Mouse (Mus musculus) forebrain, postnatal 0 days (tissue): Measurements from ENCODE around the gene Rassf3. TPM values are rescaled to one million over a fixed set of nuclear protein-coding genes. Genes with fewer than 3 reads are reported as not detected.
A peak's percentile ranks its signal among the peaks of the same experiment; 100 is the strongest.

Experiments used
- ATAC-seq: fragments of 200-750 bp; cut with Nextera tagmentation; 2 replicates; pipeline ENCODE4 v1.8.0; 2017; ENCODE audit warnings: mild to moderate bottlenecking, moderate library complexity
- DNase-seq: peaks from one replicate; pipeline ENCODE4 v3.0.0-alpha.2; 2015
- H3K27ac ChIP-seq: fragments of 300-500 bp; sonication (generic); 2 replicates; pipeline ENCODE4 v1.5.1; 2014; ENCODE audit warnings: low read depth, mild to moderate bottlenecking, antibody characterized with exemption, low read length, moderate library complexity, mixed read lengths
- H3K27me3 ChIP-seq: fragments of 300-500 bp; sonication (generic); 2 replicates; pipeline ENCODE4 v1.6.1; 2014; ENCODE audit warnings: mild to moderate bottlenecking, low read length, mixed read lengths; ENCODE audit not compliant: insufficient read depth
- H3K36me3 ChIP-seq: fragments of 300-500 bp; sonication (generic); 2 replicates; pipeline ENCODE4 v1.6.1; 2014; ENCODE audit warnings: mild to moderate bottlenecking, moderate library complexity; ENCODE audit not compliant: insufficient read depth
- H3K4me1 ChIP-seq: fragments of 300-500 bp; sonication (generic); 2 replicates; pipeline ENCODE4 v1.6.1; 2014; ENCODE audit warnings: antibody characterized with exemption; ENCODE audit not compliant: insufficient read depth
- H3K4me2 ChIP-seq: fragments of 300-500 bp; sonication (generic); 2 replicates; pipeline ENCODE4 v1.6.1; 2014; ENCODE audit warnings: low read depth, mild to moderate bottlenecking, moderate library complexity
- H3K4me3 ChIP-seq: fragments of 300-500 bp; sonication (generic); 2 replicates; pipeline ENCODE4 v1.5.1; 2014; ENCODE audit warnings: low read depth, low read length, mixed read lengths
- H3K9ac ChIP-seq: fragments of 300-500 bp; sonication (generic); 2 replicates; pipeline ENCODE4 v1.6.1; 2014; ENCODE audit warnings: mild to moderate bottlenecking
- H3K9me3 ChIP-seq: fragments of 300-500 bp; sonication (generic); 2 replicates; pipeline ENCODE4 v1.6.1; 2016; ENCODE audit warnings: low read length
- CTCF ChIP-seq: sonication (generic); IDR thresholded peaks from 2 replicates; pipeline ENCODE4 v1.5.1; 2016; ENCODE audit warnings: antibody characterized with exemption, control low read depth, low read depth
- WGBS: fragments of 180-500 bp; shearing (Covaris S2); extraction: QIAGEN DNeasy Blood & Tissue Kit; methylation state at CpG from one replicate; pipeline ENCODE4 v1.1.7; 2014; 5-methylcytosine and 5-hydroxymethylcytosine counted together
- polyA plus RNA-seq: library from polyadenylated mRNA; unstranded; fragments of >200 nt; fragmentation: Nextera tagmentation; extraction: Ambion mirVana; gene quantifications from 2 replicates; pipeline ENCODE4 v1.2.1, GENCODE M21; 2015
- total RNA-seq: library from RNA; depleted of rRNA; stranded (reverse); fragments of >200 nt; gene quantifications from 2 replicates; pipeline ENCODE4 v1.2.3, GENCODE M21; 2014

Rassf3 gene
- total and polyA plus RNA-seq, 2 experiments from 2014 or later = 3.2 to 5.0 TPM

DNA sequence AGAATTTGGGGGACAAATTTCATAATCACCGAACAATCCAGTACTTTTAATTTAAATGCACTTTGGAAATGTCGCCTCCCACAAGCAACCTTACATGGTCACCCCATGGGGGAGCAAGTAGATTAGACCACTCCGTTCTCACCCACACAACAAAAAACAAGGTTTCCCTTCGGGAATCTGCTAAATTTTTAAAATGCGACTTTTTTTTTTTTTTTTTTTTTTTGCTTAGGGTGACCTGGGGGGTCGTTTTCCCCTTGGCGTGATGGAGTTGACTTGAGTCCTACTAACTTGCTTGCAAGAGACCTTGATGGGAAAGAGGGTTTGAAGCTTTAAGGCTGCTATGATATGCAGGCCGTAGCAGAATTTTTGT lies 806 bp upstream of the Rassf3 start:
- TF ChIP-seq CTCF = no peak
- DNase-seq = no peak
- Histone ChIP-seq H3K4me2 (peak overlapping the region; percentile 97; the same call in 1 of the 2 replicates), H3K27me3 (no peaks in the 10 kb centered on the region; the same call in 1 of the 2 replicates), H3K4me3 (peak overlapping the region; percentile 63; the same call in 1 of the 2 replicates), H3K36me3 (no peaks in the 10 kb centered on the region), H3K27ac (0 out of 2 replicates have a peak overlapping the region, but pooled peaks have one; percentile 2), H3K4me1 (no peaks in the 10 kb centered on the region), H3K9ac (no peak overlapping the region), H3K9me3 (no peaks in the 10 kb centered on the region)
- ATAC-seq = no peak; the same call in 1 of the 2 replicates
- 18% methylated on average over 8 of the region's 8 CpGs for WGBS

- 2% methylated on average over 42 of the region's 45 CpGs for WGBS
- ATAC-seq = peak; percentile 4
- Histone ChIP-seq H3K4me3 (peak overlapping the region; percentile 63), H3K4me1 (no peaks in the 10 kb centered on the region), H3K4me2 (peak overlapping the region; percentile 97), H3K9ac (peak overlapping the region; percentile 62), H3K27ac (peak overlapping the region; percentile 50), H3K36me3 (no peaks in the 10 kb centered on the region), H3K9me3 (no peaks in the 10 kb centered on the region), H3K27me3 (no peaks in the 10 kb centered on the region; the same call in 1 of the 2 replicates)
- DNase-seq = no peak
- TF ChIP-seq CTCF = no peak
These were observed 438 bp downstream of the Rassf3 start for GRCm38 (mm10) chr10:121475672-121476146.

- no peak overlapping the region for H3K27ac ChIP-seq
- 8% methylated on average over 31 of the region's 31 CpGs for WGBS
- ATAC-seq = no peak; the same call in 1 of the 2 replicates
These were observed 961 bp downstream of the Rassf3 start for GRCm38 (mm10) chr10:121475101-121475671.

GRCm38 (mm10) chr10:121474288-121474687 lies 1.9 kb downstream of the Rassf3 start:
- no peaks in the 10 kb centered on the region for H3K4me1 ChIP-seq
- no peaks in the 10 kb centered on the region for H3K9me3 ChIP-seq
- H3K27me3 ChIP-seq = no peaks in the 10 kb centered on the region; the same call in 1 of the 2 replicates
- no peak for TF ChIP-seq CTCF
- peak overlapping the region; percentile 97 for H3K4me2 ChIP-seq
- H3K27ac ChIP-seq = no peak overlapping the region
- DNase-seq = no peak
- H3K4me3 ChIP-seq = peak overlapping the region; percentile 63
- H3K36me3 ChIP-seq = no peaks in the 10 kb centered on the region
- H3K9ac ChIP-seq = no peak overlapping the region
- WGBS = 45% methylated on average over 4 of the region's 4 CpGs
- ATAC-seq = no peak

More at GRCm38 (mm10) chr10:121475101-121475671, 961 bp downstream of the Rassf3 start:
- TF ChIP-seq CTCF = no peak
- Histone ChIP-seq H3K36me3 (no peaks in the 10 kb centered on the region), H3K27me3 (no peaks in the 10 kb centered on the region; the same call in 1 of the 2 replicates), H3K9ac (peak overlapping the region; percentile 62), H3K4me1 (no peaks in the 10 kb centered on the region), H3K9me3 (no peaks in the 10 kb centered on the region), H3K4me2 (peak overlapping the region; percentile 97), H3K4me3 (peak overlapping the region; percentile 63)
- DNase-seq = no peak

DNA sequence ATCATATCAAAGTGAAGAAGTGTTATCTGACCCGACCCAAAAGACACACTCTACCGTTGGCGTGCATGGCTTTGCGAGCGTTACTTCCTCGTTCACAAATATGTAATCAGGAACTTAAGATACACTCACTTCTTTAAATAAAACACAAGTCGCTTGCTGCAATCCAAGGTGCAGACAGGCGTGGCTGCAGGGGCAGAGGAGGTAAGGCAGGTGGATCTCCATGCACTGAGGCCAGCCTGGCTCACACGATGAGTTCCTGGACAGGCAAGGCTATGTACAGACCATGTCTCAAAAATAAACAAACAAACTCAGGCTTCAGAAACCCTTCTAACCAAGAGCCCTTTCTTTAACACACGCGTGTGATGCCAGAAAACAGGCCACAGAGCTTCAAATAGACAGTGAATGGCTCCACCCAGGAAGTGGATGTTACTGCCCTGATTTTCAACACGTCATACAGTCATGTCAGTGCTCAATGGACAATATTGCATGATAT lies 2.4 kb downstream of the Rassf3 start:
- TF ChIP-seq CTCF = no peak
- Histone ChIP-seq H3K4me2 (peak overlapping the region; percentile 97), H3K27me3 (no peaks in the 10 kb centered on the region; the same call in 1 of the 2 replicates), H3K9me3 (no peaks in the 10 kb centered on the region), H3K4me1 (no peaks in the 10 kb centered on the region), H3K27ac (no peak overlapping the region), H3K4me3 (no peak overlapping the region), H3K9ac (no peak overlapping the region), H3K36me3 (no peaks in the 10 kb centered on the region)
- ATAC-seq (no peak), DNase-seq (no peak)
- WGBS = 75% methylated on average over 12 of the region's 12 CpGs

- H3K27me3 ChIP-seq = no peaks in the 10 kb centered on the region; the same call in 1 of the 2 replicates
- no peak overlapping the region for H3K4me3 ChIP-seq
- H3K27ac ChIP-seq = peak overlapping the region; percentile 40; the same call in 1 of the 2 replicates
- peak overlapping the region; percentile 10; the same call in 1 of the 2 replicates for H3K4me2 ChIP-seq
- WGBS = 74% methylated on average over 11 of the region's 11 CpGs
- H3K9ac ChIP-seq = no peak overlapping the region
- ATAC-seq (no peak), DNase-seq (peak; percentile 57)
- H3K9me3 ChIP-seq = no peaks in the 10 kb centered on the region
- no peaks in the 10 kb centered on the region for H3K36me3 ChIP-seq
- peaks cover 2% of the 10 kb centered on the region for H3K4me1 ChIP-seq
- no peak for TF ChIP-seq CTCF
These were observed 3.4 kb downstream of the Rassf3 start for GRCm38 (mm10) chr10:121472593-121473217.
